Mouse (Mus musculus) embryonic facial prominence, embryonic 13.5 days (tissue): Measurements from ENCODE around the gene Stx16. TPM values are rescaled to one million over a fixed set of nuclear protein-coding genes. Genes with fewer than 3 reads are reported as not detected.

Experiments used
- ATAC-seq: fragments of 200-750 bp; cut with Nextera tagmentation; 2 replicates; pipeline ENCODE4 v1.8.0; 2017; ENCODE audit warnings: low read depth; ENCODE audit not compliant: insufficient number of reproducible peaks, insufficient read depth, low FRiP score, low TSS enrichment
- H3K27ac ChIP-seq: fragments of 300-500 bp; sonication (generic); 2 replicates; pipeline ENCODE4 v1.5.1; 2015; ENCODE audit warnings: moderate library complexity, mild to moderate bottlenecking, inconsistent platforms
- H3K27me3 ChIP-seq: fragments of 300-500 bp; sonication (generic); 2 replicates; pipeline ENCODE4 v1.6.1; 2015; ENCODE audit warnings: mild to moderate bottlenecking, inconsistent platforms
- H3K36me3 ChIP-seq: fragments of 300-500 bp; sonication (generic); 2 replicates; pipeline ENCODE4 v1.6.1; 2015; ENCODE audit warnings: mild to moderate bottlenecking, inconsistent platforms
- H3K4me1 ChIP-seq: fragments of 300-500 bp; sonication (generic); 2 replicates; pipeline ENCODE4 v1.6.1; 2015; ENCODE audit warnings: inconsistent platforms
- H3K4me2 ChIP-seq: fragments of 300-500 bp; sonication (generic); 2 replicates; pipeline ENCODE4 v1.6.1; 2015; ENCODE audit warnings: moderate library complexity, mild to moderate bottlenecking, inconsistent platforms
- H3K4me3 ChIP-seq: fragments of 300-500 bp; sonication (generic); 2 replicates; pipeline ENCODE4 v1.5.1; 2015; ENCODE audit warnings: mild to moderate bottlenecking, inconsistent platforms
- H3K9ac ChIP-seq: fragments of 300-500 bp; sonication (generic); 2 replicates; pipeline ENCODE4 v1.6.1; 2015; ENCODE audit warnings: mild to moderate bottlenecking, inconsistent platforms
- H3K9me3 ChIP-seq: fragments of 300-500 bp; sonication (generic); 2 replicates; pipeline ENCODE4 v1.6.1; 2016; ENCODE audit warnings: inconsistent platforms
- WGBS: fragments of 180-500 bp; shearing (Covaris S2); methylation state at CpG from one replicate; pipeline ENCODE4 v1.1.7; 2015; ENCODE audit warnings: mixed read lengths; 5-methylcytosine and 5-hydroxymethylcytosine counted together
- polyA plus RNA-seq: library from polyadenylated mRNA; unstranded; fragments of >200 nt; fragmentation: Nextera tagmentation; extraction: Ambion mirVana; gene quantifications from 2 replicates; pipeline ENCODE4 v1.2.1, GENCODE M21; 2015

The Stx16 gene
- polyA plus RNA-seq, 1 experiment from 2014 or later, result 13.5 TPM

DNA sequence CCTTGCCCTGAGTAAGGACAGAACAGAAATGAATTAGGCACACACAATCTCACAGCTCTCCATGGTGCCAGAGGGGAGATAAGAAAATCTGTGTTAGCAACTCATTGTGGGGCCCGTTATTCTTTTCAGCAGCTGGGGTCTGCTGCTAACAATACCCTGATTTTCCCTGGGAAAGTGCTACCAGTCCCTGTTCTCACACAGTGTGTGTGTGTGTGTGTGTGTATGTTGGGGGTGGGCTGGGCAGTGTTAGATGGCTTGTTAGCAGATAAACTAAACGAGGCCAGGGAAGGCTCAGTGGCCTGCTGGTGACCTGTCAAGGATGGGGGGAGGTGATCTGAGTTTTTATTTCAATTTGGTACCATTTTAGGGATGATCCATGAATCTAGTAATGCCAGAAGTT, 14.9 kb upstream of the Stx16 start:
- Histone ChIP-seq H3K27me3 (no peaks in the 10 kb centered on the region), H3K4me3 (no peak overlapping the region), H3K27ac (no peak overlapping the region), H3K9me3 (no peaks in the 10 kb centered on the region), H3K4me2 (no peak overlapping the region), H3K4me1 (peaks cover 19% of the 10 kb centered on the region), H3K9ac (no peak overlapping the region), H3K36me3 (no peaks in the 10 kb centered on the region)
- 50% methylated on average over 2 of the region's 2 CpGs for WGBS
- ATAC-seq, result no peak

DNA sequence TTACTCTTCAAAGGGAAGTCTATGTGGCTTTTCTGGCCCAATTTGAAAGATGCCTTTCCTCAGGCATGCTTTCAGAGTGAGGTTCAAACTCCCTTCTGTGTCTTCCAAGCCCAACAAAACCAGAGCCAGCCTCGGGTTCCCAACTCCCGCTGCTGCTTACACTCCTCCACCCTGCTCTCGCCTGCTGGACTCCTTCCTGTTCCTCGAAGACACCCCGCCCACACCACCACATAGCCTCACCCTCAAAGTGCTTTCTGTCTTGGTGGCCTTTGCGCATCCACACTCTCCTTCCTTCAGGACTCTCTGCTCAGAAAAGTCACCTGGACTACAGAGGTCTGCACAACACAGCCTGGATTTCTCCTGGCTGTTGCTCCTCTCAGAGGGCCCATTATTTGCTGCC, 13.0 kb upstream of the Stx16 start:
- H3K4me1 ChIP-seq, result peaks cover 11% of the 10 kb centered on the region
- H3K4me2 ChIP-seq, result no peak overlapping the region
- 75% methylated on average over 6 of the region's 6 CpGs for WGBS
- no peak overlapping the region for H3K4me3 ChIP-seq
- no peak for ATAC-seq
- no peaks in the 10 kb centered on the region for H3K36me3 ChIP-seq
- H3K27me3 ChIP-seq, result no peaks in the 10 kb centered on the region
- H3K9ac ChIP-seq, result no peak overlapping the region
- H3K27ac ChIP-seq, result no peak overlapping the region
- no peaks in the 10 kb centered on the region for H3K9me3 ChIP-seq

DNA sequence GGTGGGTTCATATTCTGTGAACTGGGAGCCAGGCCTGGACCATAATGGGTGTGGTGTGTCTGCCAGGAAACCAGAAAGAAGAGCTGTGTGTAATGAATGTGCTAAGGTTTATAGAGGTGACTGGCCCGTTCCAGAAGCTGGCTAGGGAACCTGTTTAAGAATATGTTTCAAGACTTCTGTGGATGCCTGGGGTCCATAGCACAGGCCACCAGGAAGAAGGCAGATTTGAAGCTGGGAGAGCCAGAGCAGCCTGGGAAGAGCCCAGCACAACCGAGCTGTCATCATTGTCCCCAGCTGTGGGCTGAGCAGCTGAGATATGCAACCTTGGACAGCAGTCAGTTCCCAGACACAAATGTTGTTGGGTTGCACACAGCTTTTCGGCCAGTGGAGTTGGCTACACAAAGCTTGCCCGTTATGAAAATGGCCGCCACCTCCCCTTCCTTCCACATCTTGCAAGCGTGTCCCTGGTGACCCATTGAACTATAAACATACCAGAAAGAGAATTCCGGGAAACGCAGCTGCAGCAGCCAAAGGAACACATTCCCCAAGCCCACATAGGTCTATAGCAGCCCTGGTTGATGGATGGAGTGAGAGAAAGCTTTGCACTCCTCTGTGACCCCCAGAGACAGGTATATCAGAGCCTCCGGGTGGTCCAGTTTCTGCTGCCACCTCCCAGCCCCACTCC, 12.4 kb upstream of the Stx16 start:
- Histone ChIP-seq H3K4me2 (no peak overlapping the region), H3K9ac (no peak overlapping the region), H3K27me3 (no peaks in the 10 kb centered on the region), H3K4me1 (peaks cover 6% of the 10 kb centered on the region), H3K27ac (no peak overlapping the region), H3K9me3 (no peaks in the 10 kb centered on the region), H3K36me3 (no peaks in the 10 kb centered on the region), H3K4me3 (no peak overlapping the region)
- no peak for ATAC-seq
- WGBS, result 71% methylated on average over 9 of the region's 9 CpGs

DNA sequence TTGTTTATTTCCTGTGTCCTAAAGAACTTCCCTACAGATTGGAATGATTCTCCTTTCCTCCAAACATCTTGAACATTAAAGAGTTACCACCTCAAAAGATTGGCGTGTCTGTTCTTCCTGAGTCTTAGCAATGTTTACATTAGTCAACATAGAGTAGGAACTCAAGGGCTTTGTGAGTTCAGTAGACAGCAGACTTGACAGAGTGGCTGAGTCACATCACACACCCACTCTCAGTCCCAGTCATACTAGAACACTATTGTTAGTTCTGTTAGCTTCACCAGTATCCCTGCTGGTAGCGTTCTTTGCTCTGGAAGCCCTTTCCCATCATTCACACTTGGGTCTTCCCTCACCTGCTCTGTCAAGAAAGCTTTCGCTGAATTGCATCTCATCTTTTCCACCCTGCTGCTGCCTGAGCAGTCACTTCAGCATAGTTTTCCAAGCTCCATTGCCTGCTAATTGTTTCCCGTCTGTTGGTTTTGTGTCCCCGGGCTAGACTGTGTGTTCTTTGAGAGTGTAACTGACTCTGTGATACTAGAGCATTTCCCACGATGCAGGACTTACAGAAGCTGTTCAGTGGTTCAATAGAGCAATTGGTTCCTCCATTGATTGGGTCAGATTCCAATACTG, 8.2 kb upstream of the Stx16 start:
- Histone ChIP-seq H3K27ac (no peak overlapping the region), H3K27me3 (no peaks in the 10 kb centered on the region), H3K9ac (no peak overlapping the region), H3K4me3 (no peak overlapping the region), H3K36me3 (no peaks in the 10 kb centered on the region), H3K4me1 (peaks cover 3% of the 10 kb centered on the region), H3K4me2 (no peak overlapping the region), H3K9me3 (no peaks in the 10 kb centered on the region)
- no peak for ATAC-seq
- WGBS, result 73% methylated on average over 6 of the region's 6 CpGs

DNA sequence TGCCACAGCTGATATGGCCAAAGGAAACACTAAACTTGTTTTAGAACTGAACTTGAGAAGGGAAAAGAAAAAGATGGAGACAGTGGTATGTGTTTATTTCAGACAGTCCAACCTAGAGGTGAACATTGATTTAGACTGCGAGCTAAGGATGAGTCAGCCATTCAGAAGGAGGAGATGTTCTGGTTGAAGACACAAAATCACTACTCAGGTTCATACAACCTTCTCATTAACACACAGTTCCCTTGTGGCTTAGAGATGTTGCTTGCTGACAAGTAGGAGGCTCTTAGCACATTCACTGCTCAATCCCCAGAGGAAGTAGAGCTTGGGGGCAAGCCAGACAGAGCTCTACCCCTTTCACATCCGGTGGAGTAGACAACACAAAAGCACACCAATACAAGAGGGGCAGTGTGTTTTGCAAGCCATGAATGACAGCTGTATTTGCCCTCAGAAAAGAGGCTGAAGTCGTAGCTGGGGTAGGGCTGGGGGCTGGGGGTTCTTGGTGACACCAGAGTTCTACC, 6.5 kb upstream of the Stx16 start:
- Histone ChIP-seq H3K4me2 (no peak overlapping the region), H3K27me3 (no peaks in the 10 kb centered on the region), H3K4me3 (no peak overlapping the region), H3K27ac (no peak overlapping the region), H3K9ac (no peak overlapping the region), H3K36me3 (no peaks in the 10 kb centered on the region), H3K9me3 (no peaks in the 10 kb centered on the region), H3K4me1 (peaks cover 17% of the 10 kb centered on the region)
- ATAC-seq, result no peak
- 42% methylated on average over 3 of the region's 3 CpGs for WGBS

DNA sequence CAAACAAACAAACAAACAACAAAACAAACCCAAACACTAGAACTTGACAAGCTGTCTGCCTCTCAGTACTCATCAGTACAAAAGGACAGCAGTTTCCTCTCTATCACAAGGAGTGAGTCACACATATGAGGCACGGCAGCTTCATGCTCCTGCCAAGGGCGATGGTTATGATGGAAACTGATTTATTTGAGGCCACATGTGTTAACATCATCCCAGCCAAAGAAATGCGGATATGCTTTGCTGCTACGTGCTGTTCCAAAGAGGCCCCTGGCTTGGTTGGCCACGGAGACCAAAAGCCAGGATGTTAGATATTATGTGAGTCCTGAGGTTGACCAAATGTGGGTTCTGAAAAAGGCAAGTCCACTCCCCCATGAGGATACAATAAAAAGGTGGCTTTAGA, 4.7 kb upstream of the Stx16 start:
- no peaks in the 10 kb centered on the region for H3K9me3 ChIP-seq
- H3K4me2 ChIP-seq, result no peak overlapping the region
- no peaks in the 10 kb centered on the region for H3K36me3 ChIP-seq
- WGBS, result 88% methylated on average over 5 of the region's 5 CpGs
- H3K9ac ChIP-seq, result no peak overlapping the region
- H3K27me3 ChIP-seq, result no peaks in the 10 kb centered on the region
- H3K4me3 ChIP-seq, result no peak overlapping the region
- H3K27ac ChIP-seq, result no peak overlapping the region
- peaks cover 26% of the 10 kb centered on the region for H3K4me1 ChIP-seq
- no peak for ATAC-seq

DNA sequence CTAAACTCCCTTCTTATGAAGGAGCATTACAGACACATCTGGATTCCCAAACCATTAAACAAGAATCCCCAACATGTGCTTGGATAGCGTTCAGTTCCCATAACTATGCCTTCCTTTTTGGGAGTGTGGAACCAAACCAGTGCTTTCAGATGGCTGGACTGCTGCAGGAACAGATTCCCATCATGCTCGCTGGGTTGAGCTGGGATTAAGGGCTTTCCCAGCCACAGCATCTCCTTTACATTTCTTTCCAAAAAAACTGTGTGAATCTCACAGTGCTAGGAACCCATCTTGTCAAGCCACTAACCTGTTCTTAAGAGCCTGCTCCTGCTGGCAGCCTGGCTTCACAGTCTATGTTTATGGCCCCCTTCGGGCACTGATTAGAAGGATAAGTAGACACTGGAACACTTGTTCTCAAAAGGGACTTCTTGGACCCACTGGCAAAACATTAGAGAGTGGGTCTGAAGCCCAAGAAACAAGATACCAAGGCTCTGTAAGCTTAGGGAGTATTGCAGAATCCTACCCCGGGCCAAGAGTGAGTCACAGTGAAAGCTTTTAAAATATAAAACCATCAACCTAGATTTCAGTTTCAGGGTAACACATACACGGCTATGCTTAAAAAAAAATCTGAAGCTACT, 2.8 kb upstream of the Stx16 start:
- Histone ChIP-seq H3K36me3 (no peaks in the 10 kb centered on the region), H3K27ac (peak overlapping the region; percentile 98), H3K9ac (no peak overlapping the region), H3K27me3 (no peaks in the 10 kb centered on the region), H3K9me3 (no peaks in the 10 kb centered on the region), H3K4me1 (peaks cover 32% of the 10 kb centered on the region), H3K4me3 (no peak overlapping the region), H3K4me2 (no peak overlapping the region)
- no peak for ATAC-seq
- WGBS, result 64% methylated on average over 5 of the region's 5 CpGs

DNA sequence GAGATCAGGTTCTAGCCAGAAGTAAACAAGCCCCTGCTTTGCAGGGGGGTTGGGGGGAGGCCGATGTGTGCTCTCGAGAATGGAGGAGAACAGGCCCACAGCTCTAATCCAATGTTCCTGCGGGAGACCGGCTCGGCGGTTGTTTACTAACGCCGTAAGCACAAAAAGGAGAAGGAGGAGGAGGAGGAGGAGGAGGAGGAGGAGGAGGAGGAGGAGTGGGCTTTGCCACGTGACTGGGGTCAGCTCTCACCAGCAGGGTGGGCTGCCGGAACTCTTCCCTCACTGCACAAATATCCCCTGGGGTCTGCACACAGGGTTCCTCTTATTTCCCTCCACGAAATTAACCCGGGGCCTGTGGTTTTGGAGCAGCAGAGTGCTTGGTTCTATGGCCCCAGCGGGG, 1.5 kb upstream of the Stx16 start:
- no peak for ATAC-seq
- H3K9ac ChIP-seq, result peak overlapping the region; percentile 61
- H3K4me2 ChIP-seq, result peak overlapping the region; percentile 87
- no peaks in the 10 kb centered on the region for H3K27me3 ChIP-seq
- H3K36me3 ChIP-seq, result no peaks in the 10 kb centered on the region
- peak overlapping the region; percentile 86 for H3K4me3 ChIP-seq
- H3K27ac ChIP-seq, result peak overlapping the region; percentile 98
- peaks cover 34% of the 10 kb centered on the region for H3K4me1 ChIP-seq
- WGBS, result 0% methylated on average over 7 of the region's 13 CpGs
- no peaks in the 10 kb centered on the region for H3K9me3 ChIP-seq

DNA sequence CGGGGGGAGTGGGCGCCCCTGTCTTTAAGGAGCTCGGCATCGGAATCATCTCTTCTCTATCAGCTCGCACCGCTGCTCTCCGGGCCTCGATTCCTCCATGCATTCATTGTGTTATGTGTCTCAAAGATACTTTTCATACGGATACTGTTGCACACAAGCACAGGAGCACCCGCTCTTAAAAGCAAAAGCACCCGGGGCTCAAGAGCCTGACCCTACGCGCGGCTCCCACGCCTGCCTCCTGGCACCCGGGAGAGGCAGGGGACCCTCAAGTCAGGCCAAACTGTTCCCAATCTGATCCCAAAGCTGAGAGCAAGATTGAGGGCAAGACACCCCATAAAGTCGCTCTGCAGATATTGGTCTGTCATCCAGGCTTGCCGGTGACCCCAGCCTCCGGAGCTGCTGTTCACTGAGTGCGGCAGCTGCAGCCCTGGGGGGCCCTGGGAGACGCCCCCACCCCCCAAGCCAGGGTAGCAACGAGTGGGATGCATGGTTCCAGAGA, 987 bp upstream of the Stx16 start:
- Histone ChIP-seq H3K36me3 (no peaks in the 10 kb centered on the region), H3K9ac (peak overlapping the region; percentile 61), H3K4me1 (peaks cover 34% of the 10 kb centered on the region), H3K4me3 (peak overlapping the region; percentile 86), H3K27me3 (no peaks in the 10 kb centered on the region), H3K27ac (peak overlapping the region; percentile 98), H3K4me2 (peak overlapping the region; percentile 87), H3K9me3 (no peaks in the 10 kb centered on the region)
- WGBS, result 2% methylated on average over 22 of the region's 22 CpGs
- ATAC-seq, result no peak

DNA sequence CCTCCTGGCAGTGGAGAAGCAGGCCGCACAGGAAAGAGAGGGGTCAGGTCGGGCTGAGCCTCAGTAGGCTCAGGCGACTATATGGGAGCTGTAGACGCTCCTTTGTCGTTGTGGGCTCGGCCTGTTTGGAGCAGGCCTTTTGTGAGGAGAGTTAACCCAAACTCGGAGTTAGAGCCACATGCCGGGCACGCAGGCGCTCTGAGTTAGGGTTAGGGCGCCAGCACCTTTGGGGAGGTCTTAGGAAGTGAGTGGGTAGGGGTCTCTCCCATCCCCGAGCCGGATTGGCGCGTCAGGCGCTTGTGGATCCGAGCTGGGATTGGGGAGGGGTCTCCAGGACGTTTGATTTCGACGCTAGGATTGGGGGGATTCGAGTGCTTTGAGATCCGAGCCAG, 321 bp downstream of the Stx16 start:
- ATAC-seq, result peak; percentile 52
- Histone ChIP-seq H3K27me3 (no peaks in the 10 kb centered on the region), H3K27ac (peak overlapping the region; percentile 98), H3K36me3 (no peaks in the 10 kb centered on the region), H3K4me2 (peak overlapping the region; percentile 87), H3K9me3 (no peaks in the 10 kb centered on the region), H3K4me1 (peaks cover 41% of the 10 kb centered on the region), H3K4me3 (peak overlapping the region; percentile 86), H3K9ac (peak overlapping the region; percentile 89)
- under 1% methylated on average over 22 of the region's 22 CpGs for WGBS

DNA sequence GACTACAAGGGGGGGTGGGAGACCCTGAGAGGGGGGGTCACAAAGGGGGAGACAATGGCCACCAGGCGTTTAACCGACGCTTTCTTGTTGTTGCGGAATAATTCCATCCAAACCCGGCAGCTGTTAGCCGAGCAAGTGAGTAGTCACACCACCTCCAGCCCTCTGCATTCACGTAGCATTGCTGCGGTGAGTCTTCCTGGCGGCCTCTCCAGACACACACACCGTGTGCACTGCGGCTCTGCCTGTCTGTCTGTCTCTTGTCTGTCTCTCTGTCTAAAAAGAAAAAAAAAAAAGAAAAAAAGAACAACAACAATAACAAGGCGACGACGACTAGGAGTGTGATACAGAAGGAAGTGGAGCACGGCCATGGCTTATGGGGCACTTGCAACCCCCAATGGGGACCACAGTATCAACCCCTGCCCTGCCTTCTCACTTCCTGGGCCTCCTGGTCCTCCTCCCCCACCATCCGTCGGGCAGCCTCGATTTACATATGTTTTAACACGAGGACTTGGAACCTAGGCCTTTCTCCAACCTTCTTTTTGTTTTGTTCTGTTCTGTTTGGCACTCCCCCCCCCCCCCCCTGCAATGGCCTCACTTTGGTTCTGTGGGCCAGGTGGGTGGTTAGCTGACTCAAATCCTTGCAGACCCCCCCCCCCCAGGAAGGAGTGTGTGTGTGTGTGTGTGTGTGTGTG, 1.0 kb downstream of the Stx16 start:
- Histone ChIP-seq H3K9me3 (no peaks in the 10 kb centered on the region), H3K27me3 (no peaks in the 10 kb centered on the region), H3K4me2 (peak overlapping the region; percentile 87), H3K4me1 (peaks cover 41% of the 10 kb centered on the region), H3K9ac (peak overlapping the region; percentile 89), H3K4me3 (peak overlapping the region; percentile 86), H3K36me3 (no peaks in the 10 kb centered on the region), H3K27ac (peak overlapping the region; percentile 98)
- under 1% methylated on average over 19 of the region's 19 CpGs for WGBS
- ATAC-seq, result no peak
